Mouse (Mus musculus): ENCODE data around the gene Fam207a.

DNA sequence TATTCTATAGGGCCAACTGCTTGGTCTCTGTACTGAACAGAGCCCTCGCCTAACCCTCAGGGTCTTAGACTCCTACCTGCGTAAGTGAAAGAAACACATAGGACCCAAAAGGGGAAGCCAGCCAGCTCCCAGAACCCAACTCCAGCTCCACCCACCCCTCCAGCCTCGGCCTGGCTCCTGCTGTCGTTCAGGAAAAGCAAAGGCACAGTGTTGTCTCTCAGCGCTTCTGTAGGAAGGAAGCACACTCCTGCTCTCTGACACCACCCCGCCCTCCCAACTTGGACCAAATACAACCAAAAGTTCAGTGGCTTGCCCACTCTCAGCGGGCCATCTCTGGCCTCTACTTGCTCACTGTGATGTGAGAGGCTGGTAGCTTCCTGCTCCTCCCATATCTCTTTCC is 7.7 kb upstream of the Fam207a start:
- TF ChIP-seq GATA1 (IDR thresholded peaks at IDR 0.05; ENCODE audit: low read length) (no peak), TAL1 (IDR thresholded peaks at IDR 0.05; ENCODE audit: low read length) (no peak)
